Mouse (Mus musculus): ENCODE measurements around the gene Clcnkb. TPM values are rescaled to one million over a fixed set of nuclear protein-coding genes. Genes with fewer than 3 reads are reported as not detected.

Clcnkb gene
- polyA plus RNA-seq, 1 experiment: not detected

DNA sequence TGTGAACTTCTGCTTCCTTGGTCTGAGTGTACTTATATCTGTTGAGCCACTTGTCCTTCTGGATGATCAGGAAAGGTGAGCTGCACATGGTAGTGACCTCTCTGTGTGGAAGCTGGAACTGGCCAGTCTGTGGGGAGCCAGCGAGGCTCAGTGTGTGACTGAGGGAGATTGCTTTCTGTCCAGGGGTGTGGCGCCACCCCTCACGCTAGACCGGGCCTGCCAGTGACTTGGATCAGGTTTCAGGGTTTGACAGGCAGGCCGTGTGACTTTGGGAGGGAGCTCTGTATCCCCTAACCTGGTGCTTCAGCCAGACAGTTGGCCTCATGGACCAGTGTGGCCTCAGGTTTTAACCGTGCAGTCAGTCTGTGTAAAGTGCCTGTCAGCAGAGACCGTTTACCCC lies 42.4 kb upstream of the Clcnkb start:
- DNase-seq: no peak
- Histone ChIP-seq H3K4me1 (ENCODE audit: control insufficient read depth, insufficient read depth, low read length) (peaks cover 8% of the 10 kb centered on the region), H3K27me3 (ENCODE audit: control insufficient read depth, insufficient read depth, low read length) (no peaks in the 10 kb centered on the region), H3K27ac (ENCODE audit: insufficient read depth, low read length) (no peak overlapping the region), H3K4me3 (replicated peaks; ENCODE audit: insufficient read depth, low read depth, low read length) (no peak overlapping the region)
- 30% methylated on average over 7 of the region's 7 CpGs for WGBS
- no peak for TF ChIP-seq POLR2A (IDR thresholded peaks at IDR 0.05; ENCODE audit: borderline replicate concordance, insufficient read depth, low read length)
- no peak for TF ChIP-seq CTCF (IDR thresholded peaks at IDR 0.05; ENCODE audit: borderline replicate concordance, insufficient read depth, low read depth, low read length)

DNA sequence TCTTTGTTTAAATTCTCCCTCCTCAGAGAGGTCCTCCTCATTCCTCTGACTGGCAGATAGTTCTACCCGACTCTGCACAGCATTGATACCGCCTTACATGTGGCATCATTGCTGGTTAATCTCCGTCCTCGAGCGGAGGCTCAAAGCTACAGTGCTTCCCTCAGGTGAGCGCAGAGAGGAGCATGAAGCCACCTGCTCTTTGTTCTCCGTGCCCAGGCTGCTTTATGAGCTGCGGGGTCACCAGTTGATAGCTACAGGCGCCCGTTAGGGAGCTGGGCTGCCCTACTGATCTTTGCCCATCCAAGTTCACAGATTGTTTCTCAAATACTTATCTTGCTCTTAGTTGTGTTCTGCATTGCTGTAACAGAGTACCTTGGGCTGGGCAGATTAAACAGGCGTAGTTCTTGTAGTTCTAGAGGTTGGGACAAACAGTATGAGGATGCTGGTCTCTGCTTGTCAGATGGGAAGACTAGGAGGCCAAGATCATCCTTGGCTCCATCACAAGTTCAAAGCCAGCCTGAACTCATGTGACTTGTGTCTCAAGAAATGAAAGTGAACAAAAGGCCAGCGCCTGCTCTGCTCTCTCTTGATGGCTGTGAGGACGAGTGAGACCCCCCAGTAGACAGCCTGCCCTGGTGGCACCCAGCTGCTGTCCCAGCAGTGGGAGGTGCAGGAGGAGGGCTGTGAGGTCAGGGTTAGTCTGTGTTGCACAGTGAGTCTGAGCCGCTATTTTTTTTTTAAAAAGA lies 40.6 kb upstream of the Clcnkb start:
- H3K4me1 ChIP-seq (ENCODE audit: control insufficient read depth, insufficient read depth, low read length): peaks cover 3% of the 10 kb centered on the region; the same call in 1 of the 2 replicates
- H3K4me3 ChIP-seq (replicated peaks; ENCODE audit: insufficient read depth, low read depth, low read length): no peak overlapping the region
- no peak for TF ChIP-seq CTCF (IDR thresholded peaks at IDR 0.05; ENCODE audit: borderline replicate concordance, insufficient read depth, low read depth, low read length)
- no peak for TF ChIP-seq POLR2A (IDR thresholded peaks at IDR 0.05; ENCODE audit: borderline replicate concordance, insufficient read depth, low read length)
- H3K27ac ChIP-seq (ENCODE audit: insufficient read depth, low read length): no peak overlapping the region
- H3K27me3 ChIP-seq (ENCODE audit: control insufficient read depth, insufficient read depth, low read length): no peaks in the 10 kb centered on the region
- 93% methylated on average over 14 of the region's 14 CpGs for WGBS
- no peak for DNase-seq

- H3K27ac ChIP-seq (ENCODE audit: insufficient read depth, low read length): no peak overlapping the region
These were observed 39.7 kb upstream of the Clcnkb start for GRCm38 (mm10) chr4:141455526-141455925.

GRCm38 (mm10) chr4:141454581-141455350 lies 39.0 kb upstream of the Clcnkb start:
- no peak overlapping the region for H3K4me3 ChIP-seq (replicated peaks; ENCODE audit: insufficient read depth, low read depth, low read length)
- WGBS: 36% methylated on average over 14 of the region's 14 CpGs
- no peaks in the 10 kb centered on the region for H3K27me3 ChIP-seq (ENCODE audit: control insufficient read depth, insufficient read depth, low read length)
- H3K27ac ChIP-seq (ENCODE audit: insufficient read depth, low read length): no peak overlapping the region
- peaks cover 3% of the 10 kb centered on the region; the same call in 1 of the 2 replicates for H3K4me1 ChIP-seq (ENCODE audit: control insufficient read depth, insufficient read depth, low read length)
- TF ChIP-seq POLR2A (IDR thresholded peaks at IDR 0.05; ENCODE audit: borderline replicate concordance, insufficient read depth, low read length): no peak
- TF ChIP-seq CTCF (IDR thresholded peaks at IDR 0.05; ENCODE audit: borderline replicate concordance, insufficient read depth, low read depth, low read length): no peak
- DNase-seq: peak in 1 of 2 experiments; percentile 13

More at GRCm38 (mm10) chr4:141455526-141455925, 39.7 kb upstream of the Clcnkb start:
- DNase-seq: peak in 1 of 2 experiments; percentile 8
- 58% methylated on average over 4 of the region's 4 CpGs for WGBS
- TF ChIP-seq POLR2A (IDR thresholded peaks at IDR 0.05; ENCODE audit: borderline replicate concordance, insufficient read depth, low read length) (no peak), CTCF (IDR thresholded peaks at IDR 0.05; ENCODE audit: borderline replicate concordance, insufficient read depth, low read depth, low read length) (no peak)
- Histone ChIP-seq H3K4me1 (ENCODE audit: control insufficient read depth, insufficient read depth, low read length) (peaks cover 3% of the 10 kb centered on the region; the same call in 1 of the 2 replicates), H3K27me3 (ENCODE audit: control insufficient read depth, insufficient read depth, low read length) (no peaks in the 10 kb centered on the region), H3K4me3 (replicated peaks; ENCODE audit: insufficient read depth, low read depth, low read length) (no peak overlapping the region)

DNA sequence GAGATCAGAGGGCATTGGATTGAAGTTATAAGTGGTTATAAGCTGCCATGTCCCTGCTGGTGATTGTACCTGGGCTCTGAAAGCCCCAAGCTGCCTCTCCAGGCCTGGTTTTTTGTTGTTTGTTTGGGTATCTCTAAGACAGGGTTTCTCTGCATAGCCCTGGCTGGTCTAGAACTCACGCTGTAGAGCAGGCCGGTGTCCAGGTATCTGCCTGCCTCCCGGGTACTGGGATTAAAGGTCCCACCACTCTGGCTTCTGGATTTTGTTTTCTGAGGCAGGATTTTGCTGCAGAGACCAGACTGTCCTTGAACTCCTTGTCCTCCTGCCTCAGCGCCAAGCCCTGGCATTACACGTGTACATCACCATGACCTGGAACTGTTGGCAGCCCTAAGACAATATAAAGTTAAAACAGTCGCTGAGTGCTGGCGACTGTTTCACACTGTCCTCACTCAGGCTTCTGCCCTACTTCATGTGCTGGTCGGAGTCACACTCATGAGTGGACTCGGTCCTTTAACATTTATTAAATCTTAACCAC lies 36.2 kb upstream of the Clcnkb start:
- Histone ChIP-seq H3K4me3 (replicated peaks; ENCODE audit: insufficient read depth, low read depth, low read length) (no peak overlapping the region), H3K27ac (ENCODE audit: insufficient read depth, low read length) (no peak overlapping the region), H3K27me3 (ENCODE audit: control insufficient read depth, insufficient read depth, low read length) (no peaks in the 10 kb centered on the region), H3K4me1 (ENCODE audit: control insufficient read depth, insufficient read depth, low read length) (peaks cover 3% of the 10 kb centered on the region; the same call in 1 of the 2 replicates)
- DNase-seq: no peak
- 85% methylated on average over 9 of the region's 9 CpGs for WGBS
- no peak for TF ChIP-seq POLR2A (IDR thresholded peaks at IDR 0.05; ENCODE audit: borderline replicate concordance, insufficient read depth, low read length)
- no peak for TF ChIP-seq CTCF (IDR thresholded peaks at IDR 0.05; ENCODE audit: borderline replicate concordance, insufficient read depth, low read depth, low read length)

- Histone ChIP-seq H3K27me3 (ENCODE audit: control insufficient read depth, insufficient read depth, low read length) (no peaks in the 10 kb centered on the region), H3K4me1 (ENCODE audit: control insufficient read depth, insufficient read depth, low read length) (peaks cover 3% of the 10 kb centered on the region; the same call in 1 of the 2 replicates), H3K27ac (ENCODE audit: insufficient read depth, low read length) (no peak overlapping the region), H3K4me3 (replicated peaks; ENCODE audit: insufficient read depth, low read depth, low read length) (no peak overlapping the region)
- WGBS: 81% methylated on average over 2 of the region's 2 CpGs
- no peak for TF ChIP-seq CTCF (IDR thresholded peaks at IDR 0.05; ENCODE audit: borderline replicate concordance, insufficient read depth, low read depth, low read length)
- no peak for TF ChIP-seq POLR2A (IDR thresholded peaks at IDR 0.05; ENCODE audit: borderline replicate concordance, insufficient read depth, low read length)
- DNase-seq: no peak
These were observed 35.4 kb upstream of the Clcnkb start for GRCm38 (mm10) chr4:141451251-141451650.

GRCm38 (mm10) chr4:141446211-141446610 lies 30.4 kb upstream of the Clcnkb start:
- Histone ChIP-seq H3K4me3 (replicated peaks; ENCODE audit: insufficient read depth, low read depth, low read length) (no peak overlapping the region), H3K27ac (ENCODE audit: insufficient read depth, low read length) (no peak overlapping the region), H3K27me3 (ENCODE audit: control insufficient read depth, insufficient read depth, low read length) (no peaks in the 10 kb centered on the region), H3K4me1 (ENCODE audit: control insufficient read depth, insufficient read depth, low read length) (0 out of 2 replicates have a peak, but pooled peaks cover 5% of the 10 kb centered on the region)
- no peak for DNase-seq
- WGBS: 39% methylated on average over 7 of the region's 7 CpGs
- TF ChIP-seq CTCF (IDR thresholded peaks at IDR 0.05; ENCODE audit: borderline replicate concordance, insufficient read depth, low read depth, low read length) (no peak), POLR2A (IDR thresholded peaks at IDR 0.05; ENCODE audit: borderline replicate concordance, insufficient read depth, low read length) (no peak)

Measured in cerebellum, adult 2 months (tissue).